Comparison of ENCODE assay signal across 15 mouse cellular contexts in genomic region chr10:78158041-78158440, GRCm38 (mm10). TPM values are rescaled to one million over a fixed set of nuclear protein-coding genes. Genes with fewer than 3 reads are reported as not detected.
A peak's percentile ranks its signal among the peaks of the same experiment; 100 is the strongest.
DNase-seq lines count a peak whose midpoint lies in the region; ATAC-seq lines count a peak whose summit lies in the region.
"Had no signal": no experiment of that assay in that cellular context is flagged by ENCODE, and none has a peak within 500 bp of the region (broad histone marks: within the 10 kb centered on the region; RNA-seq: fewer than 3 reads in every experiment).

No protein-coding gene starts in this region.

- WGBS in kidney, embryonic 15.5 days: 80% methylated on average over 15 of the region's 15 CpGs

- intact Hi-C loops in left cerebral cortex, postnatal 25 days (cut with DNase I): no loop called here

- H3K27me3 ChIP-seq in kidney, embryonic 15.5 days: no peaks in the 10 kb centered on the region
- H3K27me3 ChIP-seq: embryonic facial prominence, embryonic 15.5 days; forebrain, embryonic 13.5 days had no signal

- H3K4me1 ChIP-seq in kidney, embryonic 15.5 days: peaks cover 10% of the 10 kb centered on the region

- no peaks in the 10 kb centered on the region for H3K9me3 ChIP-seq in kidney, embryonic 15.5 days (replicated peaks)
- H3K9me3 ChIP-seq: embryonic facial prominence, embryonic 15.5 days; forebrain, embryonic 13.5 days had no signal

- no peak overlapping the region for H3K9ac ChIP-seq in kidney, embryonic 15.5 days
- H3K9ac ChIP-seq: embryonic facial prominence, embryonic 15.5 days; forebrain, embryonic 13.5 days; liver, embryonic 14.5 days had no signal

- ATAC-seq in kidney, embryonic 15.5 days (replicated peaks; ENCODE audit: low FRiP score): no peak
- peak; percentile 14; the same call in 1 of the 2 replicates for ATAC-seq in megakaryocyte, adult 5-6 weeks (ENCODE audit: poor library complexity, severe bottlenecking)
- no peak for ATAC-seq in activated CD4-positive, CD25-positive, alpha-beta regulatory T cell, adult 4 months
- ATAC-seq: forebrain, embryonic 13.5 days had no signal

- peak; percentile 42 for DNase-seq in kidney, adult 11 months
- DNase-seq in lung, postnatal 10 days: peak; percentile 23
- DNase-seq in lung, postnatal 14 days: no peak
- peak; percentile 43 for DNase-seq in adrenal gland, postnatal 10 days
- DNase-seq in left cerebral cortex, postnatal 25 days (ENCODE audit: low spot score in 2 of 2): no peak
- DNase-seq: cerebellum, adult 11-12 months; right cerebral cortex, postnatal 25 days; thymus, adult 18-20 months had no signal

- peaks cover 25% of the 10 kb centered on the region for H3K36me3 ChIP-seq in kidney, embryonic 15.5 days

- no peak overlapping the region for H3K4me3 ChIP-seq in kidney, embryonic 15.5 days (replicated peaks)
- H3K4me3 ChIP-seq: embryonic facial prominence, embryonic 15.5 days; forebrain, embryonic 13.5 days; megakaryocyte, embryonic 14.5 days had no signal

- H3K27ac ChIP-seq in kidney, embryonic 15.5 days: no peak overlapping the region
- H3K27ac ChIP-seq: embryonic facial prominence, embryonic 15.5 days; forebrain, embryonic 13.5 days; liver, embryonic 14.5 days had no signal

- no peak overlapping the region for H3K4me2 ChIP-seq in kidney, embryonic 15.5 days
- H3K4me2 ChIP-seq: embryonic facial prominence, embryonic 15.5 days; forebrain, embryonic 13.5 days had no signal

RNA-seq across cellular contexts. Expression of gene D10Jhu81e, which starts 11.5 kb away (rescaled TPM):
- polyA plus RNA-seq in kidney, embryonic 15.5 days (2015; fragmentation: Nextera tagmentation; extraction: Ambion mirVana): 43.2 TPM in 2 replicates
- total RNA-seq in adrenal gland, postnatal 10 days (2021): 100 to 1,000 TPM; 253 to 281 TPM
- total RNA-seq in megakaryocyte, adult 5-6 weeks (2015): 22.7 and 25.3 TPM in 2 replicates
- total RNA-seq in megakaryocyte, adult 5-6 weeks (2017): 57.6 and 69.2 TPM in 2 replicates
- 10 to 100 TPM; 18.9 to 63.4 TPM for polyA plus RNA-seq in activated CD4-positive, CD25-positive, alpha-beta regulatory T cell, adult 4 months (2017; shearing (Covaris generic))
- 100 to 1,000 TPM; 106 to 109 TPM for total RNA-seq in left cerebral cortex, postnatal 25 days (2021)

RNA-seq across cellular contexts. Expression of gene Pwp2, which starts 26.9 kb away (rescaled TPM):
- 21.7 and 22.6 TPM in 2 replicates for polyA plus RNA-seq in kidney, embryonic 15.5 days (2015; fragmentation: Nextera tagmentation; extraction: Ambion mirVana)
- total RNA-seq in adrenal gland, postnatal 10 days (2021): 10 to 100 TPM; 13.2 to 14.9 TPM
- 2.2 and 3.0 TPM in 2 replicates for total RNA-seq in megakaryocyte, adult 5-6 weeks (2015)
- 7.4 and 8.8 TPM in 2 replicates for total RNA-seq in megakaryocyte, adult 5-6 weeks (2017)
- polyA plus RNA-seq in activated CD4-positive, CD25-positive, alpha-beta regulatory T cell, adult 4 months (2017; shearing (Covaris generic)): 10 to 100 TPM; 10.6 to 10.7 TPM
- total RNA-seq in left cerebral cortex, postnatal 25 days (2021): 10 to 100 TPM; 16.7 to 18.2 TPM

Comparison
In these comparisons a context has a peak if more than half of its experiments do, and no peak if none do; other contexts are left out.
1. DNase-seq: peak in kidney, adult 11 months (single experiment), lung, postnatal 10 days (single experiment) and adrenal gland, postnatal 10 days (single experiment); none in lung, postnatal 14 days (single experiment) and left cerebral cortex, postnatal 25 days (0 of 2).